Mouse (Mus musculus) intestine, postnatal 0 days (tissue): ENCODE results near the gene Cep89. TPM values are rescaled to one million over a fixed set of nuclear protein-coding genes. Genes with fewer than 3 reads are reported as not detected.

Experiments used
- ATAC-seq: fragments of 200-750 bp; cut with Nextera tagmentation; 2 replicates; pipeline ENCODE4 v1.8.0; 2017; ENCODE audit warnings: mild to moderate bottlenecking, moderate TSS enrichment, moderate library complexity
- H3K27ac ChIP-seq: fragments of 300-500 bp; sonication (generic); 2 replicates; pipeline ENCODE4 v1.5.1; 2014; ENCODE audit warnings: mild to moderate bottlenecking, low read depth, low read length, moderate library complexity
- H3K27me3 ChIP-seq: fragments of 300-500 bp; sonication (generic); replicated peaks from 2 replicates; pipeline ENCODE4 v1.6.1; 2014; ENCODE audit warnings: low read length, mixed read lengths; ENCODE audit not compliant: control insufficient read depth, insufficient read depth
- H3K36me3 ChIP-seq: fragments of 300-500 bp; sonication (generic); 2 replicates; pipeline ENCODE4 v1.6.1; 2014; ENCODE audit warnings: mild to moderate bottlenecking, moderate library complexity; ENCODE audit not compliant: control insufficient read depth, insufficient read depth
- H3K4me1 ChIP-seq: fragments of 300-500 bp; sonication (generic); replicated peaks from 2 replicates; pipeline ENCODE4 v1.6.1; 2014; ENCODE audit warnings: antibody characterized with exemption, low read length, mixed read lengths; ENCODE audit not compliant: control insufficient read depth, insufficient read depth
- H3K4me2 ChIP-seq: fragments of 300-500 bp; sonication (generic); replicated peaks from 2 replicates; pipeline ENCODE4 v1.6.1; 2014; ENCODE audit warnings: low read depth, mild to moderate bottlenecking, moderate library complexity
- H3K4me3 ChIP-seq: fragments of 300-500 bp; sonication (generic); 2 replicates; pipeline ENCODE4 v1.5.1; 2014; ENCODE audit warnings: low read depth, low read length
- H3K9ac ChIP-seq: fragments of 300-500 bp; sonication (generic); 2 replicates; pipeline ENCODE4 v1.6.1; 2014; ENCODE audit warnings: mild to moderate bottlenecking, low read depth, low read length
- H3K9me3 ChIP-seq: fragments of 300-500 bp; sonication (generic); 2 replicates; pipeline ENCODE4 v1.6.1; 2016; ENCODE audit warnings: mixed run types; ENCODE audit not compliant: control insufficient read depth
- CTCF ChIP-seq: sonication (generic); IDR thresholded peaks from 2 replicates; pipeline ENCODE4 v1.5.1; 2016; ENCODE audit warnings: low read depth, mild to moderate bottlenecking, control low read depth, antibody characterized with exemption, moderate library complexity
- WGBS: fragments of 180-500 bp; shearing (Covaris S2); extraction: QIAGEN DNeasy Blood & Tissue Kit; methylation state at CpG from one replicate; pipeline ENCODE4 v1.1.7; 2014; 5-methylcytosine and 5-hydroxymethylcytosine counted together
- polyA plus RNA-seq: library from polyadenylated mRNA; unstranded; fragments of >200 nt; fragmentation: Nextera tagmentation; extraction: Ambion mirVana; gene quantifications from 2 replicates; pipeline ENCODE4 v1.2.1, GENCODE M21; 2015

The Cep89 gene
- polyA plus RNA-seq, 1 experiment from 2014 or later, result 10.1 TPM

DNA sequence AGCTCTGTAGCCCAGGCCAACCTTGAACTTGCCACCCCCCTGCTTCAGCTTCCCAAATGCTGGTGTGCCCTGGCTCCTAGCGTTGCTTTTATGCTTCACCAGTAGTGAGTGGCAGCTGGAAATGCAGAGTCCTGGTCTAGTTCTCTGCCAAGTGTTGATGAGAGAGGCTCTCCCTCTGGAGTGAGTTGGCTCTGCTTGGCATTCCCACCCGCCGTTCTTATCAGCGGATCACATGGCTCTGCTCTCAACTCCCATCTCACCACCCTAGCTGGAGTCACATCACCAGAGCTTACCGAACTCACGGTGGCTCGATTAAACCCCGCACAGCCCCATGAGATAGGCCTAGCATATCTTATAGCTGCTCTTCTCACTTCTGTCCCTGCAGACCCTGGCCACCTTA is 16.5 kb upstream of the Cep89 start:
- Histone ChIP-seq H3K36me3 (peaks cover 54% of the 10 kb centered on the region), H3K9me3 (no peaks in the 10 kb centered on the region), H3K4me3 (no peak overlapping the region), H3K9ac (no peak overlapping the region), H3K4me1 (no peaks in the 10 kb centered on the region), H3K4me2 (no peak overlapping the region), H3K27me3 (no peaks in the 10 kb centered on the region), H3K27ac (peak overlapping the region; percentile 50)
- ATAC-seq, result no peak
- TF ChIP-seq CTCF, result no peak
- 66% methylated on average over 8 of the region's 8 CpGs for WGBS

DNA sequence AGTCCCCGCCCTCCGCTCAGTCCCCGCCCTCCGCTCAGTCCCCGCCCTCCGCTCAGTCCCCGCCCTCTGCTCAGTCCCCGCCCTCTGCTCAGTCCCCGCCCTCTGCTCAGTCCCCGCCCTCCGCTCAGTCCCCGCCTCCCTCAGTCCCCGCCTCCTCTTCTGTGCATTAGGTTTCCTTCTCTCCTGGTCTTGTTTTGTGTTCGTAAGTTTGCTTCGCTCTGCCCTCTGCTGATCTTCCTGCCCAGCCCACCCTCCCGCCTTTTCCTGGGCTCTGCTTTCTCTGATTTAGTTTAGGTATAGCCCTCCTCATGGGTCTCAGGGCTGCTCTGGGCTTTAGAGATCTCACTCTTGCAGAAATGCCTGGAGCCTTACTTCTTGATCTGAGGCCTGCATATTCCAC is 15.0 kb upstream of the Cep89 start:
- WGBS, result 56% methylated on average over 16 of the region's 16 CpGs
- peaks cover 62% of the 10 kb centered on the region for H3K36me3 ChIP-seq
- TF ChIP-seq CTCF, result no peak
- H3K4me2 ChIP-seq, result no peak overlapping the region
- H3K27me3 ChIP-seq, result no peaks in the 10 kb centered on the region
- H3K9me3 ChIP-seq, result no peaks in the 10 kb centered on the region
- H3K4me3 ChIP-seq, result no peak overlapping the region
- ATAC-seq, result no peak
- no peak overlapping the region for H3K27ac ChIP-seq
- no peaks in the 10 kb centered on the region for H3K4me1 ChIP-seq
- H3K9ac ChIP-seq, result no peak overlapping the region

DNA sequence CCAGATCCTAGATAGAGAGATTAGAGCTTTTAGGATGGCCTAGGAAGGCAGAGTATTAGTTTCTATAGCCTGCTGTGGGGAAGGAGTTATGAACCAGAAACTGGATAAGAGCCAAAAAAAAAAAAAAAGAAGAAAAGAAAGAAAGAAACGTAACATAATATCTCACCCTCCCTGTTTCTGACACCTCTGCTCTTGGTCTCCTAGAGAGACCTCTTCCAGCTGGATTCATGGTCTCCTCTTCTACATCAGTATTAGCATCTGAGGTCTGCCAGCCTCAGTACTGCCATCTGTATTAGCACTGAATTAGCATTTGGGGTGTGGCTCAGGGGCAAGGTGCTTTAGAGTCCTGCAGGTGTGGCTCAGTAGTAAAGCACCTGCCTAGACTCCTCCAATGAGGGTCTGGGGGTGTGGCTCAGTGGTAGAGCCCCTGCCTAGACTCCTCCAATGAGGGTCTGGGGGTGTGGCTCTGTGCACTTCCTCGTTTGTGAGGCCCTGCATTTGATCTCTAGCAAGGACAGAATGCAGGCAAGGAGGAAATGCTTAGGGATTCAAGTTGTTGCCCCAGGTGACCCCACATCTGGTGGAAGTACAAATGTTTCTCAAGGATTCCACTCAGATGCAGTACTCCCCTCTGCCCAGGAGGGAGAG is 14.0 kb upstream of the Cep89 start:
- Histone ChIP-seq H3K9me3 (no peaks in the 10 kb centered on the region), H3K27ac (0 out of 2 replicates have a peak overlapping the region, but pooled peaks have one; percentile 7), H3K4me3 (no peak overlapping the region), H3K27me3 (no peaks in the 10 kb centered on the region), H3K36me3 (peaks cover 62% of the 10 kb centered on the region), H3K9ac (no peak overlapping the region), H3K4me1 (no peaks in the 10 kb centered on the region), H3K4me2 (no peak overlapping the region)
- peak; percentile 92 for ATAC-seq
- no peak; the same call in 1 of the 2 replicates for TF ChIP-seq CTCF
- 16% methylated on average over 2 of the region's 2 CpGs for WGBS

DNA sequence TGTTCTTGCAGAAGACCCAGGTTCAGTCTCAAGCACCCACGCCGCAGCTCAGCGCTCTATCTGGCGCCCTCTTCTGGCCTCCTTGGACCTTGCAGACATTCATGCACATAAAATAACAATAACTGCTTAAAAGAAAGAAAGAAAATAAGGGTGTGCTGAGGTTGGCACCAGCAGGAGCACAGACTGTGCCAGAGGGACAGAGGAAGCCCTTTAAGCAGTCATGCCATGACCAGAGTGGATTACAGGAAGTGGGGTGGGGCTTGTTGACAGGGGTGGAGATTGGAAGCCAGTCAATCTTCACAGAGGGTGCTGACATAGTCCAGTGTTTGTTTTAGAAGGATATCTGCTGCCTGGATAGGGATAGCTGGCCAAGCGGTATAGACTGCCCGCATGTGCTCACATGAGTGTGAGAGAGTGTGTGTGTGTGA is 10.3 kb upstream of the Cep89 start:
- Histone ChIP-seq H3K4me2 (no peak overlapping the region), H3K9me3 (no peaks in the 10 kb centered on the region), H3K27me3 (no peaks in the 10 kb centered on the region), H3K4me3 (no peak overlapping the region), H3K4me1 (no peaks in the 10 kb centered on the region), H3K27ac (no peak overlapping the region; the same call in 1 of the 2 replicates), H3K9ac (0 out of 2 replicates have a peak overlapping the region, but pooled peaks have one; percentile 7), H3K36me3 (peaks cover 57% of the 10 kb centered on the region)
- 53% methylated on average over 6 of the region's 6 CpGs for WGBS
- ATAC-seq, result no peak
- peak; percentile 71 for TF ChIP-seq CTCF

DNA sequence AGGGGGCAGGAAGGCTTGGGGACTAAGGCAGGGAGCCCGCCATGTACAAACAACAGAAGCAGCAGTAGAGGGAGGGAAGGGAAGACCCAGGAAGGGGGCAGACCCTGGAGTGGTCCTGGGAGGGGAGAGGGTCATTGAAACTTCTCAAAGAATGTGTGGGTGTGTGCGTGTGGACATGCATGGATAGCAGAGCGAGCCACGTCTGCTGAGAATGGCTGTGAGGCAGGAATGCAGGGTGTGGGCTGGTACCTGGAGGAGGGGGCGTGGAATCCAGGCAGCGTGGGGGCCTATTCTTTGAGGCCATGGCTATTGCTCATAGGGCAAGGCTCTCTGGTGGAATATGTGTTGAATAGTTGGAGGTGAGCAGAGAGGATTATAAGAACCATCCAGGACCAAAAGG is 8.1 kb upstream of the Cep89 start:
- no peak overlapping the region for H3K9ac ChIP-seq
- H3K27ac ChIP-seq, result no peak overlapping the region
- ATAC-seq, result no peak
- no peak overlapping the region for H3K4me2 ChIP-seq
- H3K4me3 ChIP-seq, result no peak overlapping the region
- peaks cover 66% of the 10 kb centered on the region for H3K36me3 ChIP-seq
- no peak for TF ChIP-seq CTCF
- H3K9me3 ChIP-seq, result no peaks in the 10 kb centered on the region
- no peaks in the 10 kb centered on the region for H3K27me3 ChIP-seq
- WGBS, result 60% methylated on average over 6 of the region's 6 CpGs
- H3K4me1 ChIP-seq, result no peaks in the 10 kb centered on the region

DNA sequence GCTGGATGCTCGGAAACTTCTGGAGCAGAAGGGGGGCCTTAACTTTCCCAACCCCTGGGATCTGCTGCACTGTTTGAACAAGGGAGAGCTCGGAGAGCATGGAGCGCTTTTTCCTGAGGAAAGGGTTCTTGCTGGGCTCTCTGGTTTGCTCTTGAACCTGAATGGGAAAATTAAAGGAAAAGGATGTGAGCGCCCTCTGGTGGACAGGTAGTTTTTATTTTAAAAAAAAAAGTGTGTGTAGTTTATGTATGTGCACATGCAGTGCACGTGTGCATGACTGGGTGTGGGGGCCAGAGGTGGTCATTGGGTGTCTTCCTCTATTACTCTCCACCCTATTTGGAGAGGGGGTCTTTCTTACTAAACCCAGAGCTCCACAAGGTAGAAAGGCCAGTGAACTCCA is 3.9 kb upstream of the Cep89 start:
- peaks cover 36% of the 10 kb centered on the region for H3K36me3 ChIP-seq
- no peaks in the 10 kb centered on the region for H3K27me3 ChIP-seq
- no peak overlapping the region for H3K4me3 ChIP-seq
- no peak overlapping the region for H3K27ac ChIP-seq
- no peaks in the 10 kb centered on the region for H3K4me1 ChIP-seq
- no peak overlapping the region for H3K4me2 ChIP-seq
- WGBS, result 51% methylated on average over 5 of the region's 5 CpGs
- H3K9me3 ChIP-seq, result no peaks in the 10 kb centered on the region
- no peak overlapping the region for H3K9ac ChIP-seq
- ATAC-seq, result no peak
- peak; percentile 69 for TF ChIP-seq CTCF
